Mouse (Mus musculus) erythroblast, embryonic 14.5 days (primary cell): ENCODE measurements around the gene Gm13762.

Source experiments
- GATA1 ChIP-seq: IDR thresholded peaks from 2 replicates; pipeline ENCODE4 v1.6.1; 2012; ENCODE audit warnings: low read length, inconsistent platforms, mixed read lengths
- TAL1 ChIP-seq: IDR thresholded peaks from 3 replicates; pipeline ENCODE4 v1.6.1; 2012; ENCODE audit warnings: low read length, inconsistent platforms, mixed read lengths

DNA sequence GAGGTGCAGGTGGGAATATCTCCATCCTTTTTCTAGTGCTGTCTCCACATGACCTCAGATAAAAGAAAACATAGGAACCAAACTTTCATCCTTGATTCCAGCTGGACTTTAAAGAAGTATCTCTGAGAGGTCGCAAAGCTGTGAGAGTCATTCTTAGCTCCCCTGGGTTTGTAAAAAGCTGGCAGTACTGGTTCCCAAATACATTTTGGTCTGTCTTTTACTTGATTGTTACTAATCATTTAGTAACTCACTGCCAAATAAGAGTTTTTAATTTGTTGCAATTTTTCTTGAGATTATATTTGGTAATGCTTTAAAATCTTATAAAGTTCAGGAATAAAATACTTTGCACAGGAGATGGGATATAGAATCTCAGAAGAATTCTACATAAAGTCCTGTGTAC is 42.1 kb downstream of the Gm13762 start, which contains the start of gene Olfr1211:
- TF ChIP-seq TAL1 (no peak), GATA1 (no peak)
